Mouse (Mus musculus) bone marrow, adult 2 months (tissue): ENCODE data around the gene Pomp.
"Not testable (repeated sequence)": the region's sequence is repeated elsewhere in the genome, so short reads cannot be mapped to it uniquely, and the experiment has no call there.

Experiments used
- CTCF ChIP-seq: fragments of 200-500 bp; IDR thresholded peaks from 2 replicates; pipeline ENCODE4 v1.5.1; 2011; ENCODE audit warnings: low read length, control low read depth; ENCODE audit not compliant: control insufficient read depth, insufficient read depth
- POLR2A ChIP-seq: fragments of 200-500 bp; IDR thresholded peaks from 2 replicates; pipeline ENCODE4 v1.6.1; 2011; ENCODE audit warnings: low read depth, mild to moderate bottlenecking, control low read depth, low read length, borderline replicate concordance; ENCODE audit not compliant: control insufficient read depth

DNA sequence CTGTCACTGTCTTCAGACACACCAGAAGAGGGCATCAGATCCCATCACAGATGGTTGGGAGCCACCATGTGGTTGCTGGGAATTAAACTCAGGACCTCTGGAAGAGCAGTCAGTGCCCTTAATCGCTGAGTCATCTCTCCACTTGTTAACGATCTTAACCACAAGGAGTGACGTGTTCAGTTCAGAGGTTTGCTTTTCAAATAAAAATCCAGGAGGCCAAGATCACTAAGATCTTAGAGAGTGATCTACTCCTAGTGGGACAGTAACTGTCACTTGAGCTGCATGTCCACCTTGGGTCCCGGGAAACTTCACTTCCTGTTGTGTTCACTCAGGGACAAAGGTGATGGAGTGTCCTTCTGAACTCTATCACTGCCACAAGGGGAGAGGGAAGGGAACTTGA, 36.2 kb downstream of the Pomp start:
- TF ChIP-seq CTCF, POLR2A: not testable (repeated sequence)
